Mouse (Mus musculus) urinary bladder, adult 2 months (tissue): Measurements from ENCODE around the gene Nt5c2. TPM values are rescaled to one million over a fixed set of nuclear protein-coding genes. Genes with fewer than 3 reads are reported as not detected.

Experiments
- DNase-seq: peaks from one replicate; pipeline ENCODE4 v3.0.0; 2022; ENCODE audit warnings: low spot score
- polyA plus RNA-seq: library from polyadenylated mRNA; depleted of rRNA; stranded (reverse); fragments of >200 nt; gene quantifications from 2 replicates; pipeline ENCODE4 v1.2.3, GENCODE M21; 2012

The Nt5c2 gene
- polyA plus RNA-seq, 1 experiment: 36.3 TPM

DNA sequence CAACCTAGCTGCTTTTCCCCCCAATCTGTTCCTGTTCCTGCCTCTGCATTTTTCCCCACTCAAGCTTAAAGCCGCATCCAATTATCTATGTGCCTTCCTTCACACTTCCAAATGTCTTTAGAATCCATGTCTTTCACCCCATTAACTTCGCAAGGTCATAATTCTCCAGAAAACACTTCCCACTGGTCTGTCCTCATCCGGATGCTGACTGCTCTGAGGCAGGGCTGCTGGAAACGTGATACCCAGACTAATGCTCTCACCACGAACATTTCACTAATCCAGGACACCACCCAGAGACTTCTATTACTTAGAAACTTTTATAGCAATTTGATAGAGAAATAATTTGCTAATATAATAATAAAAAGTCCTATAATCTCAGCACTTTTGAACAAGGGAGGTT lies 84.9 kb downstream of the Nt5c2 start:
- DNase-seq: no peak

DNA sequence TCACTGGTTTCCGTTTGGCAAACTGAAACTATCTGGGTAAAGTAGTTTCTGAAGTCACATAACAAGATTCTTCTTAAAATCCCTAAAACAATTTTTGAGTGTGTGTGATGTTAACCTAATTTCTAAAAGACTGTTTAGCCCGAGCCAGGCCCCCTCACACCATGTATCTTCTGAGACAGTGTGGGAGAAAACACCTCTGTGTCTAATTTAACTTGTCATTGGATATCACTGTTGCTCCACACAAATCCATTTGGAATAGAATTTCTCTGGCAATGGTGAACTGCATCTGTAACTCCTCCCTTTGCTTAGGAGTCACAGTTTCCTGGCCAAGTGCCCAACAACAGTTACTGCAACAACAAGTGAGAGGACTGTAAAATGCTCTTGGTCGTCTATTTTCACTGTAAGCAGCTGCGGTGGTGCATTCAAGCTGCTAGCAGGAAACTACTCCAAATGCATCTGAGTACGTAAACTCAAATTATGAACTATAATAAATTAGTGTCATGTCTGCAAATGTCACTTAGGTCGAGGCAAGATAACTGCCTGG lies 85.8 kb downstream of the Nt5c2 start:
- no peak for DNase-seq

DNA sequence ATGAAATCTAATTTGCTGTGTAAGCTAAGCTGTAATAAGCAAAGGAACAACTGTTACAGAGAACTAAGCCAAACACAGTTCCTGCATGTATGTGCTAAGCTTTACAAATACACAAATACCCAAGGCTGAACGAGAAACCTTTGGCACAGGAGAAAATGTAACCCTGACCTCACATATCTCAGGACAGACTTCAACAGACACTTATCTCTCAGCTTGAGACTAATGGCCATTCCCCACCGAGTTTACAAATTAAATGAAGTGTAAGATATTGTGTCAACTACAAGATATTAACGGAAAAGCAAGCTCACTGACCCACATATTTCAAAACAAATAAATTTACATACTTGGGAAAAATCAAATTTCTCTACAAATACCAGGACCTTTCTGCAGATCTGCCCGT lies 86.8 kb downstream of the Nt5c2 start:
- no peak for DNase-seq

DNA sequence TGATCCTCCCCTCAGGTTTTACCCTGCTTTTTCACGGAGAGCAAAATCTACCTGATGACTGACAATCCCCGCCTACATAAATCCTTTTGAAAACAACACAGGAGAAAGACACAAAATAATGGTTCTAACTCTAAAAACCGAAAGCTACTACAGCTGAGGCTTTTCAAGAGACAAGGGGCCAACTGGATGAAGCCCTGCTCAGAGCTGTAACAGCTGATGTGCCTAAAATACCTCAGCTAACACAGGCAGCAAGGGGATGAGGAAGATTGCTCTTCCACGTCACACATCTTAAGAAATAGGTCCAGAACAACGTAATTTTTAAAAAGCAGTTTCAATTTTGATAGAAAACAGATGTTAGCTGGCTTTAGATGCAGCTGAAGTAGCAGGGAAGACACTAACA lies 88.0 kb downstream of the Nt5c2 start:
- no peak for DNase-seq

DNA sequence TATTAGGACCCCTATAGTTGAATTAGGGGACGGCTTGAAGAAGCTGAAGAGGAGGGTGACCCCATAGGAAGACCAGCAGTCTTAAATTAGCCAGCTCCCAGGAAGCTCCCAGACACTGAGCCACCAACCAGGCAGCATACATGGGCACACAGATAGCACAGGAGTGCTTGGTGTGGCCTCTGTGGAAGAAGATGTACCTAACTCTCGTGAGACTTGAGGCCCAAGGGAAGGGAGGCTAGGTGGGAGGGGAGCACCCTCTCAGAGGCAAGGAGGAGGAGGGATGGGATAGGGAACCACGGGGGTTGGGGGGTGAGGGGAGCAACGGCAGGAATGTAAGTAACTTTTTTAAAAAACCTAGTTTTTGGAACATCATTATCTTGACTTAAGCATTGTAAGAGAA lies 88.6 kb downstream of the Nt5c2 start:
- DNase-seq: no peak

DNA sequence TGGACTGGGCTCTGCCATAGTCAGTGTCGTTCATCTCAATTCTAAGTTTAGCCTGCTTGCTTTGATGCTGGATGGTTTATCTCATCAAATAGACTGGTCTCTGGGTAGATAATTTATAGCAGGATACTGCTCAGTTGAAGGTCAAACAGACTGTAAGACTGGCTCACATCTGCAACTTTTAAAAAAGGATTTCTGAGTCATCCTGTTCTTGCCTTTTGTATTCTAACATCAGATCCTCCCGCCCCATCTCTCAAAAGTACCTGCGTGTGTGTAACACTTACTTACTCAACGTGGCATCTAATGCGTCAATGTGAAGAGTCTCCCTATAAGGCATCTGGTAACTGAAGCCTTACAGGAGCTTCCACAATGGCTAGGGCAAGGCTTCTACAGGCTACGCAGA lies 94.4 kb downstream of the Nt5c2 start:
- no peak for DNase-seq

DNA sequence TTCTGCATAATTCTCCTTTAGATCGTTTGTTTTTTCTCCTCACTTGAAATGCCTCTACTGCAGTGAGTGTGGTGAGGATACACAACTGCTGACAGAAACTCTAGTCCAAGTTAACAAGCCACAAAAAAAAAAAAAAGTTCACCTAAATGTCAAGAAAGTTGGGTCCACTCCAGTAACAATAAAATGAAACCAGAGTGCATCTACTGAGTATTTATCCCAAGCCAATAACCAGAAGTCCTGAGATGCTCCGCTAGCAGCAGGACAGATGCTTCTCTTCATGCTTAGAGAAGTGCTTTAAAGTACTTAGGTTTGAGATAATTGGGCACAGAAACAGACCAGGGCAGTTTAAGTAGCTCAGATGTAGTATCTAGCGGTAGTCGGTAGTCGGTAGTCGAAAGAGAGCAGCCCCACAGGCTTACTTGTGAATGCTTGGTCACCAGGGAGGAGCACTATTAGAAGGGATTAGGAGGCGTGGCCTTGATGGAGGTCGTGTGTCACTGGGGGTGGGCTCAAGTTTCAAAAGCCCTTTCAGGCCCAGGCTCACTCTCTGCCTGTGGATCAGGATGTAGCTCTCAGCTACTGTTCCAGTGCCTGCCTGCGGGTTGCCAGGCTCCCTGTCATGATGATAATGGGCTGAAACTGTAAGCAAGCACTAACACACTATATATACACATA lies 99.4 kb downstream of the Nt5c2 start:
- DNase-seq: no peak

DNA sequence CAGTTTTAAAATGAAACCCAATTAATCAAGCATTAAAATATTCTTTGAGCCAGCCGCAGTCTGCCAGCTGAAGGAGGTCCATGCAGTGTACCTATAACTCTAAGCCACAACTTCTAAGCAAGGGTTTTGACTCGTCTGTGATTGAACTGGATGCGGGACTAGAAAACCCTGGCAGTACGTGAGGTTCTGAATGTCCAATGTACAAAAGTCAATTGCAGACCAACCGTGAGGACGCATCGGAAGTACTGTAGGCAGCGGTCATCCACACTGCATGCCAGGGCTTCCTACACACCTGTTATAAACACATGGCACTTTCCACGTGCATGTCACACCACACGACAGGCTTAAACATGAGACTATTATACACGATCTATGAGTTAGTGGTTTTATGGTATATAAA lies 101.3 kb downstream of the Nt5c2 start:
- DNase-seq: no peak

DNA sequence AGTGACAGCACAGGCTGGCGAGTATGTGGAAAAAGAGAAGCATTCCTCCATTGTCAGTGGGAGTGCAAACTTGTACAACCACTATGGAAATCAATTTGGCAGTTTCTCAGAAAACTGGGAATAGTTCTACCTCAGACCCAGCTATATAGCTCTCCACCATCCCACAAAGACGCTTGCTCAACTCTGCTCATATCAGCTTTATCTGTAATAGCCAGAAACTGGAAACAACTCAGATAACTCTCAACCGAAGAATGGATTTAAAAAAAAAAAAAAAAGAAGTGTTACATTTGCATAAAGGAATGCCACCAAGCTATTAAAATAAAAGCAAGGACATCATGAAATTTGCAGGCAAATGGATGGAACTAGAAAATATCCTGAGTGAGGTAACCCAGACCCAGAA lies 103.5 kb downstream of the Nt5c2 start:
- no peak for DNase-seq

DNA sequence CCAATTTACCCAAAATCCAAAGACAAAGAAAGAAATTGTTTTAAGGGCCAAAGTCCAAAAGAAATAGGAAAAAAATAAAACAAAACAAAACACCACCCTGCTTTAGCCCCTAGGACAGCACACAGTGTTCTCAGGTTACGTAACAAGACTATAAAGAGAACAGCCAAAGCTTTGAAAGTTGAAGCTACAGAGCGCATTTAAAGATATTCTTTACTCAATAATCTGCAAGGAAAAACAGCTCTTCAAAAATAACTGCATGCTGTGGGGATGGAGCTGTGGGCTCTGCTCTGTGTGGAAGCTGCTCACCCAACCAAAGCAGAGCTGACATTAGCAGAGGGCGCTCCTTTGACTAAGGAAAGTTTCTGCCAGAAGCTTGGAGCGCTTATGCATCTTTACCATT lies 106.0 kb downstream of the Nt5c2 start:
- DNase-seq: no peak

DNA sequence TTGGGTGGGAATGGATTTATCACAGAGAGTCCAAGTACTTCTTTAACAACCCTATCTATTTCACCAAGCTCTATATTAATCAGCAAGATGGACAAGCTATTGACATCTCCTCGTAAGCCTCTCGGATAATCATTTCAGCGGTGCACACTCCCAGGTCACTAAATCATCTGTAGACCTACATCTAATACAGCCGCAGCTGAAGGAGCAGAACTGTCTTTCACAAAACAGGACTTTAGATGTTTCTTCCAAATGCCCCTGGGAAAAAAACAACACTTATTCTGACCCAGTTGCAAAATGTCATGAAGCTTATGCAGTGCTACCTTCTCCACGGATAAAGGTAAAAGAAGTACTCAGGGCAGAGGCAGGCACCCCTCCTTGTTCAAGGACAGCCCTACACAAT lies 106.7 kb downstream of the Nt5c2 start:
- no peak for DNase-seq

DNA sequence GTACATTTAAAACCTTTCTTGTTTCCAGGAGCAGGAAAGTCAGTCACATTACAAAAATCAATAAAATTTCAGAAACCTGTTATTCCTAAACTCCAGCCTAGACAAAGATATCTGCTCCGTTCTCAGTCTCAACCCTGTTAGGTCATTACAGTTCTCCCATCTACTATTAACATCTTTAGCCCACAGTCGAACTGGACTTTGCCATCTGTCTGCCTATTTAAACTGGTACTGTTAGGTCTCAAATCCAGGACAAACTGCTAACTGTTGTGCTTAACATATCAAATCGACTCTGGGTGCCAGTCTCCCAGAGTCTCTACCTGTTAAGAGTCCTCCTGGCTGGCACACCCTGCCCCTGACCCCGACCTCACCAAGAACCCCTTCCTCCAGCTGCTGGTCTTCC lies 109.0 kb downstream of the Nt5c2 start:
- DNase-seq: no peak

DNA sequence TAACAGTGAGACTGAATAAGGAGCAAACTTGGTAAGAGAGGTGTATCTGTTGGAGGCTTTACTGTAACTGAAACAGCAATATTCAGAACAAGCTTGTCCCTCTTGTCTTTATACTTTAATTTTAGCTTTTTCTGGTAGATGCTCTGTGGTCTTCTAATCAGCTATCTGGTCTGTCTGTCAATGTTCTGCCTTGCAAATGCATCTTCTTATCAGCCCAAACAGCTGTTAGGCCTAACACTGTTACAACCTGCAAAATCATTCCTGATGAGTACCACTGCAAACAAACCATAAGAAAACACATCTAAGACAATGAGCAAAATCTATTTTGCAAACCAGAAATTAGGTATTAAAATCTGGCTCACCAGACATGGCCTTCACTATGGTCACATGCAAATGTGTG lies 109.6 kb downstream of the Nt5c2 start:
- DNase-seq: no peak

DNA sequence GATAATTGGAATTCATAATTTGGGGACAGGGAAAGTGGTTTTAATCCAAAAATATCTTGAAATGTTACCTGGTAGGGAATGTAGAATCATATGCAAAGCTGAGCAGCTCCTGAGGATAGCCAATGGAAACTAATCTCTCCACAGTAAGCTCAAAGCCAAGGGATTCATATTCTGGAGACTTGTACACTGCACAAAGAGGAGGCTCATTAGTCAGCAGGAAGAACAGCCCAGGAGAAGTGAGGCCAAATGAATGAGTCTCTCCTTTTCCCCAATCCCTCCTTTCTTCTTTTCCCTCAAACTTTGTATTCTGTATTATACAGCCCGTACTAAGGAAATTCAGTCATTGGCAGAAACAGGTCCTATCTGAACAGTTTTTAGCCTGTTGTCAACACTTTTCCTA lies 110.0 kb downstream of the Nt5c2 start:
- no peak for DNase-seq

DNA sequence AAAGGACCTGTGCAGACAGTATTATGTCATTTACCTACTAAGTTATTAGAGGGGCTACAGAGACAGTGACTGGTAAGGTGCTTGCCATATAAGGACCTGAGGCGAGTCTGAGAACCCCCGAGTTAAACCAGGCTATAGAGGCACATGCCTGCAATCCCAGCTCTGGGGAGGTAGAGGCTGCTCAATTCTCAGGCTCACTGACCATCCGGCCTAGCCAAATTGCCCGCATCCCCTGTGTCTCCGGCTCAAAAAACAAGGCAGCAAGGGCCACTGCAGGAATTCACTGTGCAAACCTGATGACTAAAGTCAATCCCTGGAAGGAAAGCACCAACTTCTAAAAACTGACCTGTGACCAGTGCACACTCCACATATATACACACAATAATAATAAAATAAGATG lies 111.6 kb downstream of the Nt5c2 start:
- DNase-seq: no peak

DNA sequence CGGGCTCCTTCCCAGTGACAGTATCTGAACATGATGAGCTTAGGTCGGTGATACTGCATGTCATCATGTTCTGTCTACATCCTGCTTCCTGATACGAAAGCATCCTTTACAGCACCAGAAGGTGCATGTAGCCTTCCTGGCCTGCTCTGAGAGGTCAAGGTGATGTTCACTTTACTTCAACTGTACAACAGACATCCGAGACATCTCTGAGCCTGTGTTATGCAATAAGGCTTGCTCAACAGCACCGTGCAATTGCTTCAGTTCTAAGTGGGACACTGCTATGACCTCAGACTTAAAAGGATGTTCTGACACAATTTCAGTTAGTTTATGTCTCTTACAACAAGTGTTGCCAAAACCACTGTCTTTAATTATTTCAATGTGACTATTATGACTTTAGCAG lies 113.6 kb downstream of the Nt5c2 start:
- DNase-seq: no peak

DNA sequence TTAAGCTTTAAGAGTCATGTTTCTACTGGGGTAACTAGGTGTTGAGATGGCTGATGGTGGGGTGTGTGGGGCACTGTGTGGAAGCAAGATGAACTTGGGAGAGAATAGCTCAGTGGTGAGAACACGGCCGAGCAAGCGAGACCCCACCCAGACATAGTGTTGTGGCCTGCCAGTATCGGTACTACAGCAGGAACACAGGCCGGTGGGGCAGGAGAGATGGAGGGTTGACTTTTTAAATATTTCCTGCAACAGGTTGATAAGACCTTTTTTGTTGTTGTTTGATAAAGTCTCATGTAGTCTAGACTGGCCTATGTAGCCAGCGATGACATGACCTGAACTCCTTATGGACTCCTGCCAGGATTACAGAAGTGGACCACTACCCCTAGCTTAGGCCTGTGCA lies 114.2 kb downstream of the Nt5c2 start:
- no peak for DNase-seq

DNA sequence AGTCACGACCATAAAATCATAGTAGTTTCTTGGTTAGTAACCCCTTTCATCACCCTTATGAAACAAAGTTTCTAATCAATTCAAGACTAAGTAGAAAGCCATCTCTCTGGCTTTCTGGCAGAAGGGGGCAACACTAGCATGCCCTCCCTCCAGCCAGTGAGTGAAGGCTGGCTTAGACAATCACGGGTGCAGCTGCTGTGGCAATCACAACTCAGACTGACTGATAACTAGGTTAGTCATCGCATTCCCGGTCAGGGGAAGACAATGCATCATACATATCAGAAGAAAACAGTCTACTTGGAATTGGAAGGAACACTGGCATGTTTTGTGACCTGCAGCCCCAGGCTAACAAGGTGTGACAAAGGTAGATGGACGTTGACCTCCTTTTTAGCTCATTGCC lies 115.1 kb downstream of the Nt5c2 start:
- no peak for DNase-seq

DNA sequence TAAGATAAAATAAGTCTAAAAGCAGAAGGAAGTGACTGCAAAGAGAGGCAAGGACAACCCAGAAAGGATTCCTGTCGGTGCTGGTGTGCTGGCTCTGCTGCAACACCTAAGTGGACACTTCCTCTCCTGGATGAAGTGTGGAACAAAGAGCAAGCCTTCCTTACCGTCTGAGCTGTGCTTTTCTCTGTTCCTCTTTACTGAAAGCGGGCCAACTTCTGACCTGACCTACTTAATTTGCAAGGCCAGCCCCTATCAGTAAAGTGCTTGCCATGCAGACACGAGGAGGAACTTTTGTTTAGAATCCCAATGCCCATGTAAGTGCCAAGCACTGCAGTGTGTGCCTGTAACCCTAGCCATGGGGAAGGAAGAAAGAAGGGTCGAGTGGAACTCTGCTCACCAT lies 115.6 kb downstream of the Nt5c2 start:
- DNase-seq: no peak

DNA sequence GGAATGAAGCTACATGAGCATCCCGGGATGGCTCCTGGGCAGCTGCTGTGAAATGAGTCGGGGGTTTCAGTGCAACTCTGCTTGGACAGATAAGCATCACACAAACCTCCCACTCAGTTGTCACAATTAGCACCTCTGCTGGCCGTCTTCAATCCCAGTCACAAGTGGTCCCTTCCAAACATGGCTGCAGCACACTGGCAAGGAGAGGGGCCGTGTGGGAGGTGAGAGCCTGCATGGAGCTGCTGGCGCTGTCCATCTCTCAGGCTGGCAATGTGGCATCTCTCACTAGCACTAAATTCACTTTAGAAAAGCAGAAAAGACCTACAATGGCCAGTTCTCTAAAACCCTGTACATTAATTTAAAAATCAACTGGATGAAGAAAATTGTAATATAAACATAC lies 116.7 kb downstream of the Nt5c2 start:
- no peak for DNase-seq

DNA sequence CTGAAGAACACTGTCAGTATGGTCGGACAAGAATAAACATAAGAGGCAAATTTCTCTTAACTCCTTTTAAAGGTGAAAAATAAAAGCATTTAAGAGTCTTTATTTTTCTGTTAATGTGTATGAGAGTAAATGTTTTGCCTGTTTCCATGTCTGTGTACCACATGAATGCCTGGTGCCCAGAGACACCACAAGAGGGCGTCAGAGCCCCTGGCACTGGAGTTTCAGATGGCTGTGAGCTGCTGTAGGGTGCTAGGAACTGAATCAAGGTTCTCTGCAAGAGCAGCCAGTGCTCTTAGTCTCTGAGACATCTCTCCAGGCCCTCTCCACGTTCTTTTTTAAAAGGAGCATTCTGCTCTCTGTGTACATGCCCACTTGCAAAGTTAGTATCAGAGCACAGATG lies 117.8 kb downstream of the Nt5c2 start:
- no peak for DNase-seq

DNA sequence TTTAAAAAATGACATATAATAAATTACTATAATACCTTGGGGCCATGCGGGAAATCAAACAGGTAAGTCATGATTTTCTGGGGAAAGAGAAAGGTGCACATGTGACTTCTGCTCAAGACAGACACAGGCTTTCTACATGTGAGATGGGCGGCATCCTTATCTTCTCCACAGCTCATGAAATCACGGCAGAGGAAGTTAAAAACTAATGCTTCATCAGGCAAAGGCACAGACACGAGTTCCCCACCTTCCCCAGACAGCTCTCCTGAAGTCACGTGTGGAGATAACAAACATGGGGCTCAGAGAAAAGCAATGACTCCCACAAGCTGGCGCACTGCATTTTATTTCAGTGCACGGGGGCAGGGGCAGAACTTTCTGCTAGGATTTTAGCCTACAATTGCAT lies 121.5 kb downstream of the Nt5c2 start:
- no peak for DNase-seq

DNA sequence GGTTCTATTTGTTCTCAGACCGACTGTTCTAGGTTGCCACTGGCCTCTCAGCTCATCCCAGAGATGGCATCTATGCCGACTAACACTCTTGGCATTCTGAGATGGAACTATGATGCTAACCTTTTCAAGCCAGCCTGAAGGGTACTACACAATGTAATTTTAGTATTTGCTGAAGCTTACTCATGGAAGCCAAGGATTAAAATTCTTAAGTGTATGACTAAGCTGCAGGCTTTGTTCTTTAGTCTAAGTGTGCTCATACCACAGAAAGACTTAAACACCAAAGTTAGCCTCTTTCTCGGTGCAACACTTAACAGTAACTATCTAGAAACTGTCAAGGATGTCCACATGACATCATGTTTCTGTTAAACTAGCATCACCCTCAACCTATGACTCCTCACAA lies 122.1 kb downstream of the Nt5c2 start:
- DNase-seq: no peak

DNA sequence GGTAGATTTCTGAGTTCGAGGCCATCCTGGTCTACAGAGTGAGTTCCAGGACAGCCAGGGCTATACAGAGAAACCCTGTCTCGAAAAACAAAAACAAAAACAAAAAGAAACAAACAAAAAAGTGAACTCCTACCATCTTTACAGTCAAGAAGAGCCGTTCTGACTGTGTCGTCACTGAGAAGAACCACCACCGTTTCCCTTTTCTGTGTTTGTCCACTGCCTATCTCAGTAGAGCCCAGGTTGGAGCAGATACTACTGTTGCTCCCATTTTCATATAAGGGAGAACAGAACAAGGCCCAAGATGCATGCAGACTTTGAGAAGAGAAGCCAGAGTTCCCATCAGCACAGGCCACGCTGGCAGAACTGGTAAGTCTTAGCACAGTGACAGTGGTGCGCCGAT lies 124.3 kb downstream of the Nt5c2 start:
- no peak for DNase-seq
